Mouse (Mus musculus) frontal cortex, postnatal 10 days (tissue): ENCODE data around the gene Dus1l.
"Not testable (repeated sequence)": the region's sequence is repeated elsewhere in the genome, so short reads cannot be mapped to it uniquely, and the experiment has no call there.

Experiments
- DNase-seq, 2 experiments: peaks; one replicate each; pipeline ENCODE4 v3.0.0; 2022; ENCODE audit warnings: low spot score in 2 of 2, mixed read lengths in 1 of 2

The Dus1l gene

DNA sequence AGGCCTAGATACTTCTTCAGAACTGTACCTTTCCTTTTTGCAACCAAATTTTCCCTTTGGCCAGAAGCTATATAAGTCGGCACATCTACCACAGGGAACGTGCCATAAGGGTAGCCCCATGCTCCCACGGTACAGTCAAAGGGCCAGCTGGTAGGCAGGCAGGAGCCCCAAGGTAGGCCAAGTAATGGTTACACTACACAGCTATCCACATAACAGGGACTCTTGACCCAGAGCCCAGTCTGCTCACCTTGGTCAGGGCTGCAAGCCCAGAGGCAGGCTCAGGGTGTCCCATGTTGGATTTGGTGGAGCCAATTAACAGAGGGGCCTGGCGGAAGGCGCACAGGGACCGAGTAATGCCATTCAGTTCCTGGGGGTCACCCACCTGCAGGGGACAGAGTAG is 23.4 kb upstream of the Dus1l start:
- DNase-seq = no peak

DNA sequence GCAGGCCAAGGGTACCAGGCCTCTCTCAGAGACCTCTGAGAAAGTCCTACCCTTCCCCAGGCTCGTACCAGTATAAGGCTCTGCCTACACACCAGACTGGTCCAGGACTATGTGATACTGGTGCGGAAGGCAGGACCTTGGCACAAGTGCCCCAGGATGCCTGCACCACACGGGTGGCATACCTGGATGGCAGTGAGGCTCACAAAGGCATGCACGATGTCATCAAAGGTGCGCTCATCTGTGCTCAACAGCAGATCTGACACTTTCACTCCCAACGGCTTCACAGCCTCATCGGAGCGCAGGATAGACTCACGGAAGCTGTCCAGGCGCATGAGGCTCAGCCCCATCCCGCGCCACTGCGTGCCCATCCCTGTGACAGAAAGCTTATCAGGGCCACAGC is 22.0 kb upstream of the Dus1l start:
- DNase-seq = no peak

DNA sequence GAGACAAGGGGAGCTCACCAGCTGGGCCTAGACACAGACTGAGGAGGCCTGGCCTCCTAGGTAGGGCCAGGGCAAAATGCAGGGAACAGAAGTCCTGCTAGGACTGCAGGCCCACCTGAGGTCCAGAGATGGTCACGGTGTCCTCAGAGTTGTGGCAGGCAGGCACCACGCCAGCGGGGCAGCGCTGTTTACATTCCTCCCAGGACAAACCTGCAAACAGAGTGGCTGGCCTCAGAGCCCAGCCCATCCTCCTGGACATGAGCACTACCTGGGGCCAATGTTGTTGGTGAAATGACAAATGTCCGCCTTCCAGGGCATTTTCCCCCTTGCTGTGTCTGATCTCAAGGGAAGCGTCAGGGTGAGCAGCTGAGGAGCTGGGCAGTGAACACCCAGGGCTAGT is 21.2 kb upstream of the Dus1l start:
- no peak for DNase-seq

DNA sequence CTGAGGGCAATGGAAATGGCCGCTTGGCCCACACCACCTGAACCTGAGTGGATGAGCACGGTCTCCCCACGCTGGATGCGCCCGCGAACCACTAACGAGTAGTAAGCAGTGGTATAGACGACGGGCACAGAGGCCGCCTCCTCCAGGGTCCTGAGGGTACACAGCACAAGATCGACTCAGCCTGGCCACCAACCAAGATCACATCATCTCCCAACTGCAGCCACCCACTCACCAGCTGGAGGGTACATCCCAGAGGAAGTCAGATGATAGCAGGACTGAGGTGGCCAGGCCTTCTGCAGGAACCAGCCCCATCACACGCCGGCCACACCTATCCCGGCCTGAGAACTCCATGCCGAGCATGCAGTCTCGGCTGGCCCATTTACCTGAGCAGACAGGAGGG is 15.9 kb upstream of the Dus1l start:
- no peak for DNase-seq

DNA sequence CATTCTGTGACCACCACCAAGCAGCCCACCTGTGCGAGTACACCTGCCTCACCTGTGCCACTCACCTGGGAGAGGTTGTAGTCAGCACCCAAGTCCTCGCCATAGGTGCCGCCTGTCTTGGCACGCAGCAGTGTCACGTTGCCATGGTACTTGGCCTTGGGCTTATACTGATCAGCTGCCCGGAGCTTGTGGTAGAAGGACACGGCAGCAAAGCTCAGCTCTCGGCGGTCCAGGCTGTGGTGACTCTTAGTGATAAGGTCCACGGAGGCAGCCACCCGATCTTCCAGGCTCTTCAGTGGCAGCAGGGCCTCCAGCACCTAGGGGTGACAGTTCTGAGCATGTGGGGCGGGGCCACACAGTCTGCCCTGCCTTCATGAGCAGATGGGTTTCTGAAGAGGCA is 11.8 kb upstream of the Dus1l start:
- DNase-seq = no peak

DNA sequence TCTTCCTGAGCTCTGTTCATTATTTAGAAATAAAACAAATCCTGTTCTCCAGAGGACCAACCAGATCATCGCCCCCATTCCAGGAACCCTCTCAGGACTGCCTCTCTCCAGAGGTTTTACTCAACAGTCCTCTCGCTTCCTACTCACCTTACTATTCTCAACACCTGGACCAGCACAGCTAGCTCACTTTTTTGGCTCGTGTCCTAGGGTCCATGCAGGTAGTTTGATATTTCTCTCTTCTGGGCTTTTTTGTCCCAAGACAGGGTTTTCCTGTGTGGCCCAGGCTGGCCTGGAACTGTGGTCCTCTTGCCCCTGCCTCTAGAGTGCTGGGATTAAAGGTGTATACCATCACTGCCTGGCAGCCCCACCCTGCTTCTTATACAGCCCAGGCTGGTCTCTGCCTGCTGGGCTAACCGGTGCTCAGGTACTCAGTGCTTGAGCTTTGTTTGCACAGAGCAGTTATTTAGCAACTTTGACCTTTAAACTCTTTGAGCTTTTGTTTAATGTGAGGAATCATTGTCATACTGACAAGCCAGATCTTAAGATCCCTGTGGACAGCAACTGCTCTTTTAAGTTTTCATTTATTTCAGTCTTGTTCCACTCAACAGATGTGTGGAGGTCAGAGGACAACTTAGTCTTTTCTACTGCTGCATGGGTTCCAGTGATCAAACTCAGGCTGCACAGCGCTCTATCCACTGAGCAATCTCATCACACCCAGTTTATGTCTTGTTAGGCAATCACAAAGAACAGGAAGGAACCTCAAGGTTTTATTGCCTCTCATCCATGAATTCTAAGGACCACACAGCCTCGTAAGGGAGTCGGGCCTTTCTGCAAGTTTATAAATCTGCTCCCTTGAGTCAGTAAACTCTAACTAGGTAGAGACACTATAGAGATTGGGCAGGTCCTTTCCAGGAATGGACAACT is 9.4 kb upstream of the Dus1l start:
- DNase-seq = no peak

DNA sequence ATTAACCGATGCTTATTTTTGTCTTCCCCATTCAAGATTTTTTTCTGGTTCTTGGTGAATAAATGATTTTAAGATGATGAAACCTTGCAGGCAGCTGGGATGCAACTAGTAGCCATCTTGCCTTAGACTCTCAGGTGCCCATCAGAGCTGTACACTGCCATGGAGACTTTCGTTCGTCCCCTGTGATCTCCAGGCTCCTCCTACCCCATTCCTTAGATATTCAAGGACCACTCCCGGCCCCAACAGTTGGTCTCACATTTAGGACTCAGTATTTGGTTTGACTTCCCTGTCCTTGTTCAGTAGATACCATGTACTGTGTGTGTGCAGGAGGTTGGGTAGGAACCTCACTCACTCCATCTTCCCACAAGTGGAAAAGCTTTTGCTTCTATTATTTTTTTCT is 8.6 kb upstream of the Dus1l start:
- DNase-seq = no peak

DNA sequence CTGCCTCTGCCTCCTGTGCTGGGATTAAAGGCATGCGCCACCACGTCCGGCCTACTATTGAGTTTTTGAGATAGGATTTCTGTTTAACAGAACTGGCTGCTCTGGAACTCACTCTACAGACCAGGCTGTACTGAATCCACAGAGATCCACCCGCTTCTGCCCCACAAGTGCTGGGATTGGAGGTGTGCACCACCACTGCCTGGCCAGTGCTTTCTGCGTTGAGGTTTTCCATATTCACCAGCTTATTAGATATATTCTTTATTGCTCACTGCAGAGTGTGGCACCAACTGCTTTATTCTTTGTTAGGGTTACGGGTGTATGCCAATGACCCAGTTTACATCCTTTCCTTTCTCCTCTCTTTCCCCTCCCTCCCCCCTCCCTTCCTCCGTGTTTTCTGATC is 8.1 kb upstream of the Dus1l start:
- DNase-seq = no peak

DNA sequence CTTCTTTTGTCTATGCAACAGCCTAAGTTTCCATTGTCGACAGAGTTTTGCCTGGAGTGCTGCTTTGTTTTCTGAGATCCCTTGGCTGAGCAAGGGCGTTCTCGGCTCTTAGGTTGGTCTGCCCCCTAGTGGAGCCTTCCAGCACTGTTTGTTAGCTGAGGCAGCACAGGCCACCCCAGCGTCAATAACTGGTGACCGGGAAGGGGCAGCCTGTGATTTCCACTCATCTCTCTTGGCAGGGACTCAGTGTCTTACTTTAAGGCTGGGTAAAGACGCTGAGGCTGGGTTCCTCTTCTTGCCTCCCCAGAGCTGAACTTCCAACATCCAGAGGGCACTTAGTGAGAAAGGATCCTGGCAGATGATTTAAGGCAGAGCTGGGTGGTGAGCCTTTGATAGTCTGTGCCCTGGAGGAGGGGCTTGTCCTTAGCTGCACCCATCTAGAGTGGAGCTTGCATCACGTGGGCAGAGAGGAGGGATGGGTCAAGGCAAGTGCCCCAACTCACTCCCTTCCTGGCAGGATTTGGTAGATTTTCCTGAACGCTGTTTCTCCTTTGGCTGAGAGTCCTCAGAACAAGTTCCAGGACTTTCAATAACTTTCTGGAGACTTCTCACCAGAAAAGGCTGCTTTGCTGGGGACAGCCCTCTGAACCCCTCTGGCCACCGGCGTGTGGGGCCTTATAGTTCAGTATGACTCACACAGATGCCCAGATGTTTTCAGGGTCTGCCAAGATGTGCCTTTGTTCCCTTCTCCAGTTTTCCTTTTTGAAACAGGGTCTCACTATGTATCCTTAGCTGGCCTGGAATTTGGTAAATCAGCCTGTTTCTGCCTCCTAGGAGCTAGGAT is 4.1 kb upstream of the Dus1l start:
- DNase-seq = peak; percentile 65 to 79

DNA sequence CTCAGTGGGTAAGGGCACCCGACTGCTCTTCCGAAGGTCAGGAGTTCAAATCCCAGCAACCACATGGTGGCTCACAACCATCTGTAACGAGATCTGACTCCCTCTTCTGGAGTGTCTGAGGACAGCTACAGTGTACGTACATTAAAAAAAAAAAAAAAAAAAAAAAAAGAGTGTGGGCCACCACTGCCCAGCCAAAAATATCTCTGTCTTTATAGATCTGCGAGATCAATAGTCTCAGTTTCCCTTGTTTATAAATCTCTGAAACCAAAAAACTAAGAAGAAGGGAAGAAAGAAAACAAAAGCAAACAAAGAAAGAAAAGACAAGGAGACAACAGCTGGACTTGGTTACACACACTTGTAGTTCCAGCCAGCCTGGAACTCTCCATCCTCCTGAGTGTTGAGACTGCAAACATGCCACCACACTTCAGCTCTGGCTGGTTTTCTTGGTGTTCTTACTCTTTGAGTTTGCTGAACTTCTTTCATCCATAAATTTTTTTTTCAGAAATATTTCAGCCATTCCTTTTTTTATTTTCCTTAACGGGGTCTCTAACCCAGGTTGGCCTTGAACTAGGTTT is 3.2 kb upstream of the Dus1l start:
- no peak for DNase-seq

DNA sequence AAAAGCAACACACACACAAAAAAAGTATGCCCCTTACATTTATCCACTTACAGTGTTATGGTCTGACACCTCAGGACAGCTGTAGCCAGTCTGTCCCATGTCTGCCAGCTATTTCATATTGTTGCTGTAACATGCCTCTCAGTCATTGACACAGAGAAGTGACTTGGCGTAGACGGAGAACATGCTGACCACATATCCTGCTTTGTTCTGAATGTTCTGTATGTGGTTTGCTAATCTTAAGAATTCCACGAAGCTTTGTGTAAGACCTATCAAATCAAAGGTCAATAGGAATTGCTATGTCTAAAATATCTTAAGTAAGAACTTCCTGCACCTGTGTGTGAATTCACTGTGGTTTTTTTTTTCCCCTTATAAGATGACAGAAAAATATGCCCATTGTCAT is 2.0 kb upstream of the Dus1l start:
- DNase-seq = no peak

DNA sequence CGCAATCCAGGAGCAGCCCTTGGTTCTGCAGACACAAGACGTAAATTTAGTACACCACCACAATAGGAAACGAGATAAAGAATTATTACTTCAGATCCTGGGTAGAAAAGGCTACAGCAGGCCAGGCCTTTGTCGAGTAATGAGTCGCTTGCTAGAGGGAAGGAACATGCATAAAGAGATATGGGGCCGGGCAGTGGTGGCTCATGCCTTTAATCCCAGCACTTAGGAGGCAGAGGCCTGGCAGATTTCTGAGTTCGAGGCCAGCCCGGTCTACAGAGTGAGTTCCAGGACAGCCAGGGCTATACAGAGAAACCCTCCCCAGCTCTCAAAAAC is 377 bp upstream of the Dus1l start:
- no peak for DNase-seq

DNA sequence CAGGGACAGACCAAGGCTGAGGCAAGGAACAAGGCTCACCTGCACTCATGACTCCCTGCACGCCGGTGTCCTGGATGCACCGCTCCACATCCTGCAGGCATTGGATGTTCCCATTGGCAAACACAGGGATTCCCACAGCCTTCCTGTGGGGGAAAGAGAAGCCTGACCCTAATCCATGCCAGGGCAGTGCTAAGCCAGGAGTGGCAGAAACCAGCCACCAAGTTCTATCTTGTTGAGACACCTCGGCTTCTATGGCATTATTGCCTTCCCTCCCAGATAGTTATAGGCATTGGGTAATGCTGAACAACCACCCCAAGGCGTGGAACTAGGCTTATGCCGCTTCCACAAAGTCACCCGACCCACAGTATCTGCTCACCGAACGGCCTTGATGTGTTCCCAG is 3.6 kb downstream of the Dus1l start:
- DNase-seq = no peak

DNA sequence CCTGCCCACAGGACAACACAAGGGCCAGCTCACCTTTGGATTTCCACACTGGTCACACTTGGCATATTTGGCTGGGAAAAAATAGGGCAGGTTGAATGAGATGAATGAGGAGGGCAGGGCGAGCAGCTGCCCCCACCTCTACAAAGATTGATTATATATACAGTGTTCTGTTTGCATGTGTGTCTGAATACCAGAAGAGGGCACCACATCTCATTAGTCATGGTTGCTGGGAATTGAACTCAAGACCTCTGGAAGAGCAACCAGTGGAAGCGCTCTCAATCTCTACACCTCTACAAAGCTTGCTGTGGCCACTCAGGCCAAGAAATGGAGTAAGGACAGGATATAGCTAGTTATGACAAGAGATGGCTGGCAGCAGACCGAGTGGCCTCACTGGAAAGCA is 6.4 kb downstream of the Dus1l start:
- no peak for DNase-seq

DNA sequence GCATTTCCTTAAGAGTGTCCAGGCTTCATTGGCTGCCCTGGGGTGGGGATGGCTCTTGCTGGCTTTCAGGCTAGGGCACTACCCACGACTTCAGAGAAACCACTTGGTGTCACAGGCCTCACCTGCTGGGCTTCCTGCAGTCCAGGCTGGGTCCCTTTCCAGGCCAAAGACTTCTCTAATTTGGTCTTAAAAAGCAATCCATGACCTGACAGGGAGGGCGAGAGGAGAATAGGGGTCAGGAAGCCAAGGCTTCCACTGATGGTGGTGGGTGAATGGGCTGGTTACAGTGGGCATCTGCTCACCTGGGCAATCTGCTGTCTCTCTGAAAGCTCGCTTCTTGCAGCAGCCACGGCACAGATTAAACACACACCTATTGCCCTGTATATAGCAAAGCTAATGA is 6.8 kb downstream of the Dus1l start:
- no peak for DNase-seq

DNA sequence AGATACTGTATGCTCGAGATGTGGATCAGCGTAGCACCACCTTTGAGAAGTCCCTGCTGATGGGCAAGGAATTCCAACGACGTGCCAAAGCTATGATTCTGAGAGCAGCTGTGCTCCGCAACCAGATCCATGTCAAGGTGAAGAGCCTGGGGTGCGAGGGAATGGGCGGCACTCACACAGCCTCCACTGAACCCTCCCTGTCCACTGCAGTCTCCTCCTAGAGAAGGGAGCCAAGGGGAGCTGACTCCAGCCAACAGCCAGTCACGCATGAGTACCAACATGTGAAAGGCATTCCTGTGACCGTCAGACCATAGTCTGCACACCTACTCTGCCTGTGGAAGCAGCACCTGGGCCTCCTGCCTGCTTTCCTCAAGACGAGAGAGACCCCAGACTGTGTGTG is 7.7 kb downstream of the Dus1l start:
- DNase-seq = not testable (repeated sequence)

DNA sequence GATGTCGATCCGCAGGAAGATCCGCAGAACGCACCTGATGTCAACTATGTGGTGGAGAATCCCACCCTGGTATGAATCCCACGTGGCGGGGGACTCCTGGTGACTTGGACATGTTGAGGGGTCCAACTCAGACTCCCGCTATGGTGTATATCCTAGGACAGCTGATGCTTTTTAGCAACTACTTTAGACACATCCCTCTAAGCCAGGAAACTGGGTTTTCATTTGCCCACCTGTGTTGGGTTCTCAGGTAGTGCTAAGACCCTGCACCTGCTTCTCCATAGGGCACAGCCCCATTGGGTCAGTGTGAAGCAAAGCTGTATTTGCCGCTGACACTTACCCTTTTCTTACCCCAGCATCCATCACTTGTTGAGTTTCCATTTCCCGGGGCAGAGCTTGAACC is 11.1 kb downstream of the Dus1l start:
- no peak for DNase-seq

DNA sequence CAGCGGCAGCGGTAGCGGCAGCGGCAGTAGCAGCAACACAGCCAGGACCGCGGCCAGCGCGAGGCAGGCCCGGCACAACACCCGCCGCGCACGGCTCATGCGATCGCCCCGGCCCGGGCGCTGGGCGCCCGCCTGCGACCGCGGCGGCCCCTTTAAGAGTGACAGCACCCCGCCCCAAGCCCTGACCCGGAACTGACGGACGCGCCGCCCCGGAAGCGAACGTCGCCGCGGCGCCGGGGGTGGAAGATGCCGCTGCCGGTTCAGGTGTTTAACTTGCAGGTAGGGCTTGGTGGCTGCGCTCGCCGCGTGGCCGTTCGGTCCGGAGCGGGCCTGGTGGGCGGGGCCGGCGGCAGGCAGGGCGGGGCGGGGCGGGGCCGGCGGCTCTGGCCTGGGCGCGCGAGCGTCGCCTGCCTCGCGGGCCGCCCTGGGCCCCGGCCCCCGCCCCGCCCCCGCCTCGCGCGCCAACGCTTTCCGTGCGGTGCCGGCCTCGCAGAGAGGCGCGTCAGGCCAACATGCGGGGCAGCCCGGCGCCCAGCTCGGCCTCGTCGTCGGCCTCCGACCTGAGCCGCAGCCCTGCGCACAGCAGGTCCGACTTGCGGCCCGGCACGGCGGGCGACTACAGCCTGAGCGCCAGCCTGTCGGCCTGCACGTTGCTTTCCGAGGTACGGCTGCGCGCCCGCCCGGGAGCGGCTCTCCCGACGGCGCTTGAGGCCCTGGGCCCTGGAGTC is 12.0 kb downstream of the Dus1l start, which contains the start of the genes Rfng and Gps1:
Gene Rfng, minus strand, starts transcription at position 144 of the 728 bp plus-strand sequence.
Gene Gps1, plus strand, starts transcription at position 209 of the 728 bp plus-strand sequence.
- peak in 1 of 2 experiments; percentile 78 for DNase-seq

DNA sequence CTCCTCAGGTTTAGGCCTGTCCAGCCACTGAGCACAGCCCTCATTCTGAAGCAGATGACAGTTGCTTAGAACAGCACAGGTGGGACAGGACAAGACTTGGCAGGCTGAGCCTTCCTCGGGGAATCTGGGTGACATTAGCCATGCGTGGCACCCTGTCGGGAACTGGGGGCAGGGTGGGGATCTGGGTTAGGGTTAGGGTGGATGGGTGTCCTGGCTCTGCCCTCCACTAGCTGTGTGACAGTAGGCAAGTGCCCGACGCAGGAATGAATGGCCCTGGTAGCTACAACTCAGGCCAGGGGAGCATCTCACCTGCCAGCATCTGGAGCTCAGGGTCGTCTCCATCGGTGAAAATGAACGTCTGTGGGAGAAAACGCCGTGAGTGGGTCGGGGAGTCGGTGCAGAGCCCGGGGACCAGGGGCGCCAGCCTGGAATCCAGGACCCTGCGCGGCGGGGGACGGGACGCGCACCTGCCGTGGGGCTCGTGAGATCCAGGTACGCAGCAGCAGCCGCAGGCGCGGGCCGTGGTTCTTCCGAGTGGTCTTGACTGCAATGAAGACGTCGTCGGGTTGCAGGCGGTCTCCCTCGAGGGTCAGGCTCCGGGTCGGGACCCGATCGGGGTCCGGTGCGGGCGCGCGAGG is 12.7 kb downstream of the Dus1l start:
- DNase-seq = no peak

DNA sequence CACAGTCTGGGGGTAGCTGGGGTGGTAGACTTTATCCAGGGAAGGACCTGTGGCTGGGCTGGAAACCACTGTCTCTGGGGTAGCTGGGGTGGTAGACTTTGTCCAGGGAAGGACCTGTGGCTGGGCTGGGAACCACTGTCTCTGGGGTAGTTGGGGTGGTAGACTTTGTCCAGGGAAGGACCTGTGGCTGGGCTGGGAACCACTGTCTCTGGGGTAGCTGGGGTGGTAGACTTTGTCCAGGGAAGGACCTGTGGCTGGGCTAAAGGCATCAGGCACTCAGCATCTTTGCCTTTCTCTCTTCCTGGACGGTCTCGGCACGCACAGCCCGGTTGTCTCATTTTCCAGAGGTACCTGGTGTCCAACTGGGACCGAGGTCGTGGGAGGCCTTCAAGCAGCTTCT is 14.8 kb downstream of the Dus1l start:
- DNase-seq = not testable (repeated sequence)

DNA sequence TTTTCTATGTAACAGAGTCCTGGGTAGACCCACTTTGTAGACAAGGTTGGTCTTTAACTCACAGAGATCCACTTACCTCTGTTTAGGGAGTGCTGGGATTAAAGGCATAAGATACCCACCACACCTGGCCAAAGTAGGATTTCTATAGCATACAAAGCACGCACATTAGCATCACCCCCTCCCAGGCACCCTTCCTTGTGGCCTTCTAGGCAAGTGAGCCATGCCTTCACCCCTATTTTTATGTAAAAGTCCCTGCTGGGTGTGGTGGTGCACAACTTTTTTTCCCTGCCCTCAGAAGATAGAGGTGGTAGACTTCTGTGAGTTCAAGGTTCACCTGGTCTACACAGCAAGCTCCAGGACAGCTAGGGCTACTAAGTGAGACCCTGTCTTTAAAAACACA is 16.3 kb downstream of the Dus1l start:
- DNase-seq = no peak
